Mouse (Mus musculus) ES-Bruce4 (cell line): ENCODE data around the gene Espl1. TPM values are rescaled to one million over a fixed set of nuclear protein-coding genes. Genes with fewer than 3 reads are reported as not detected.

Source experiments
- H3K27ac ChIP-seq: 2 replicates; pipeline ENCODE4 v1.5.1; 2012; ENCODE audit warnings: low read length, inconsistent platforms; ENCODE audit not compliant: insufficient read depth
- H3K27me3 ChIP-seq: 2 replicates; pipeline ENCODE4 v1.6.1; 2012; ENCODE audit warnings: mild to moderate bottlenecking, low read length, inconsistent platforms; ENCODE audit not compliant: control insufficient read depth, poor library complexity, insufficient read depth, severe bottlenecking
- H3K36me3 ChIP-seq: 2 replicates; pipeline ENCODE4 v1.6.1; 2012; ENCODE audit warnings: inconsistent platforms, mild to moderate bottlenecking, low read length, moderate library complexity; ENCODE audit not compliant: control insufficient read depth, poor library complexity, insufficient read depth, severe bottlenecking
- H3K4me1 ChIP-seq: one replicate; pipeline ENCODE4 v1.8.1; 2011; ENCODE audit warnings: low read length; ENCODE audit not compliant: control insufficient read depth, insufficient read depth
- H3K4me3 ChIP-seq: 2 replicates; pipeline ENCODE4 v1.5.1; 2011; ENCODE audit warnings: low read depth, mild to moderate bottlenecking, low read length
- H3K9ac ChIP-seq: 2 replicates; pipeline ENCODE4 v1.6.1; 2012; ENCODE audit warnings: low read depth, mild to moderate bottlenecking, inconsistent platforms; ENCODE audit not compliant: poor library complexity, severe bottlenecking
- H3K9me3 ChIP-seq: replicated peaks from 2 replicates; pipeline ENCODE4 v1.6.1; 2012; ENCODE audit warnings: mild to moderate bottlenecking, low read length, inconsistent platforms; ENCODE audit not compliant: control insufficient read depth, poor library complexity, insufficient read depth, severe bottlenecking
- CTCF ChIP-seq: IDR thresholded peaks from one replicate; pipeline ENCODE4 v1.8.1; 2011; ENCODE audit warnings: low read depth, low read length
- EP300 ChIP-seq: IDR thresholded peaks from 2 replicates; pipeline ENCODE4 v1.6.1; 2011; ENCODE audit warnings: low read depth, low read length; ENCODE audit not compliant: insufficient read depth
- POLR2A ChIP-seq: IDR thresholded peaks from one replicate; pipeline ENCODE4 v1.8.1; 2011; ENCODE audit warnings: low read length; ENCODE audit not compliant: insufficient read depth
- polyA plus RNA-seq: library from polyadenylated mRNA; stranded (reverse); fragments of >200 nt; gene quantifications from 2 replicates; pipeline ENCODE4 v1.2.4, GENCODE M21; 2011; ENCODE audit warnings: low read depth; ENCODE audit not compliant: missing spikeins, insufficient read depth, insufficient read length

Espl1 gene
- polyA plus RNA-seq, 1 experiment = 71.7 TPM

- no peaks in the 10 kb centered on the region for H3K4me1 ChIP-seq
- H3K9ac ChIP-seq = no peak overlapping the region
- no peak overlapping the region for H3K4me3 ChIP-seq
- no peaks in the 10 kb centered on the region for H3K27me3 ChIP-seq
- no peaks in the 10 kb centered on the region for H3K36me3 ChIP-seq
- TF ChIP-seq POLR2A (no peak), CTCF (no peak)
- H3K27ac ChIP-seq = no peak overlapping the region
- H3K9me3 ChIP-seq = no peaks in the 10 kb centered on the region
These were observed 30.5 kb upstream of the Espl1 start for GRCm38 (mm10) chr15:102265548-102265947.

DNA sequence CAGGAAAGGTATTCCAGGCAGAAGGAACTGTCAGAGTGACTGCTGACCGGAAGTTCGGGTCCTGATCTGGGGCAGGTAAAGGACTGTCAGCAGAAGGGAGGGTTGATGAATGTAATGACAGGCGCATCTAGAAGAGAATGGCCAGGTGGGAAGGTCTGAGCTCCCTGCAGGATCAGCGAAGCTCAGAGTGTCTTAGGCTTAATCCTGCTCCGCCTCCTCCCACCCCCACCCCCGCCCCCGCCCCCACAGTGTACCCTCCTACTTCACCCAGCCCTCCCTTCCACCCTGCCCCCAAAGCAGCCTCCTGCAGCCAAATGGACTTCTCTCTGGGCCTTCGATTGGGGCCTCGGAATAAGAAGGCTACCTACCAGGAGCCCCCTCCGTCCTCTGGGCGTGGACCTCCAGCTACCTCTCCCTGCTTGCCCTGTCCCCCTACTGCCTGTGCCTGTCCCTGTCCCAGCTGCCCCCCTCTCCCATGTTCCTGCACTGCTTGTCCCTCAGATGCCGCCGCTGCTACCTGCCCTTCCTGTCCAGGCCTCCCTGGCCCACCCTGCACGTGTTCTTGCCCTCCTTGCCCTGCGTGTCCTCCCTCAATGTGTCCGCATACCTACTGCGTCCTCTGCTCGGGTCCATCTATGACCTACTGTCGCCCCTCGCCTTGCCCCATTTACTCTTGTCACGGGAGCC is 25.6 kb upstream of the Espl1 start, which contains the start of gene Gm9918:
Gene Gm9918 (plus strand): TSS at position 290 of the 687 bp plus-strand sequence.
- Histone ChIP-seq H3K27ac (peak within 1 kb of the TSS; percentile 38; the same call in 1 of the 2 replicates), H3K4me1 (no peaks in the 10 kb centered on the region), H3K4me3 (peak within 1 kb of the TSS; percentile 59), H3K9ac (peak within 1 kb of the TSS; percentile 5; the same call in 1 of the 2 replicates), H3K9me3 (no peaks in the 10 kb centered on the region), H3K36me3 (no peaks in the 10 kb centered on the region), H3K27me3 (no peaks in the 10 kb centered on the region)
- no peak for TF ChIP-seq POLR2A
- no peak for TF ChIP-seq CTCF
- no peak for TF ChIP-seq EP300

DNA sequence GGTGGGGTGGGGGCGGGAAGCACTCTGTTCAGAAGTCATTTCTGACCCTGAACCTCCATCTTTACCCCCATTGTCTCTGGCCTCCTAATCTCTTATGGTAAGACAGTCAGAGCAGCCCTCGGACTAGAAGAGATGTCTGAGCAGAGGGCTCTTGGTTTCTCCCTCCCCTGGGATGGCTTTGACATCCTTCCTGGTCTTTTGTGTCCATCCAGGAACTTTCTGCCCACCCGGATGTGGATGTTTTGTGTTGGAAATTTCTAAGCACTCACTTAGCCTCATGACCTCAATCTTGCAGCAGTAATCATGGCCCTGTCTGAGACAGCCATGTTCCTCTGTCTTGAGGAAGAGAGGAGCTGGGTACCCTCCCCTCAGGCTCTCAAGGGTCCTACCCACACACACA is 24.6 kb upstream of the Espl1 start:
- H3K4me3 ChIP-seq = no peak overlapping the region
- no peaks in the 10 kb centered on the region for H3K27me3 ChIP-seq
- no peaks in the 10 kb centered on the region for H3K4me1 ChIP-seq
- H3K27ac ChIP-seq = peak overlapping the region; percentile 38; the same call in 1 of the 2 replicates
- no peak for TF ChIP-seq POLR2A
- TF ChIP-seq CTCF = no peak
- TF ChIP-seq EP300 = no peak
- no peaks in the 10 kb centered on the region for H3K36me3 ChIP-seq
- no peaks in the 10 kb centered on the region for H3K9me3 ChIP-seq
- H3K9ac ChIP-seq = peak overlapping the region; percentile 5; the same call in 1 of the 2 replicates

DNA sequence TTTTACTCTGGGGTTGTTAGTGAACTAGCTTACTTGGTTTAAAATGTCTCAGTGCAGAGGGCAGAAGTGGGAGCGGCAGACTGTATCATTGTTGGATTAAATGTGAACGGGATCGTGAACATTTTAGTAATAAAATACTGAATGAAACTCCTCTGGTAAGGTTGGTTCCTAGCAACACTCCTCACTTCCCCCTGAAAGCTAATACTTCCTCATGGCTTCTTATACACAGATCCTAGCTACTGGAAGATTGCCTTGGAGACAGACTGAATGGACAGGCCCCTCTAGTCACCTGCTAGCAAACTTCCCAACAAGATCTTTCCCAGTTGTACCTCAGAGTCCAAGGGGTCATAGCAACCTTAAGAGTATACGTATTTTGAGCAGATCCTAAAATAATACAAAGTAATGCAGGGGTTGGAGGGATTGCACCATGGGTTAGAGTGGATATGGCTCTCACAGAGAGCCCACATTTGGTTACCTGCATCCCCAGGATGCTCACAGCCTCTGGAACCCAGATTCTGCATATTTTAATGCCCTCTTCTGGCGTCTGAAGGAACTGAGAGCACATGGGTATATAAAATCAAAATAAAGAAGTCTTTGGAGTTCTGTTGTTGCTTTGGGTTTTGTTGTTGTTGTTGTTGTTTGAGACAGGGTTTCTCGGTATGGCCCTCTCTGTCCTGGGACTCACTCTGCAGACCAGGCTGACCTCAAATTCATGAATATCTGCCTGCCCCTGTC is 21.9 kb upstream of the Espl1 start:
- no peak for TF ChIP-seq POLR2A
- TF ChIP-seq CTCF = peak; percentile 7
- no peaks in the 10 kb centered on the region for H3K27me3 ChIP-seq

GRCm38 (mm10) chr15:102278726-102279091 is 17.4 kb upstream of the Espl1 start:
- H3K4me3 ChIP-seq = peak overlapping the region; percentile 98

More for the DNA sequence above, 21.9 kb upstream of the Espl1 start:
- H3K9ac ChIP-seq = no peak overlapping the region
- no peaks in the 10 kb centered on the region for H3K4me1 ChIP-seq
- H3K27ac ChIP-seq = no peak overlapping the region
- no peak overlapping the region for H3K4me3 ChIP-seq
- H3K36me3 ChIP-seq = no peaks in the 10 kb centered on the region
- no peaks in the 10 kb centered on the region for H3K9me3 ChIP-seq

DNA sequence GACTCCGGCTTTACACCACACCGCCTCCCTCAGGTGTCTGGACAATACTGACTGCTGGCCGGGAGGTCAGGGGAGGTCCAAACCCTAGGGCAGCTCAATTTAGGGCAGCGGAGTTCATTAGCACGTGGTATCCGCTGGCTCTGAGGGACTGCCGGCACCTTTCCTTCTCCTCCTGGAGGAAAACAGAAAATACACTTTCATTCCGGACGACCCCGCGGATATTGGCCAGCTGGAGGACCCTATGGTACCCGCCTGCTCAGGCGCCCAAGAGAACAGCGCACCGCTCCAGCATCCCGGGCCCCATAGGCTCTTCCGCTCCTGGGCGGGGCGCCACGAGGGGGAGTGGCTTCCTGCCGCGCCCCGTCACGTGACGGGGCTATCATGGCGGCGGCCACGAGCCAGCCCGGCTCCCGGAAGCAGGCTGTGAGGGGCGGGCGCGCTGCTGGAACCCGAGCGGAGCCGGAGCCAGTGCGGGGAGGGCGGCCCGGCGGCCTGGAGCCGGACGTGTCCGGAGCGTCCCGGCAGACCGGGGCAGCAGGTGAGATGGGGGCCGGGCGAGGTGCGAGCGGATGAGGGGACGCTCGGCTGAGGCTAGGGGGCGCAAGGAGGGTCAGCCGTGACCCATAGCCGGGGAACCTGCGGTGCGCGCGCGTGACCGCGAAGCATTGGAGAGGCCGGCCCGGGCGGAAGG is 16.8 kb upstream of the Espl1 start, which contains the start of gene Mfsd5:
Gene Mfsd5 (plus strand): TSS at position 363 of the 691 bp plus-strand sequence.
- Histone ChIP-seq H3K36me3 (peaks cover 18% of the 10 kb centered on the region), H3K4me1 (no peaks in the 10 kb centered on the region), H3K9ac (peak within 1 kb of the TSS; percentile 81), H3K27me3 (no peaks in the 10 kb centered on the region), H3K4me3 (peak within 1 kb of the TSS; percentile 98), H3K9me3 (no peaks in the 10 kb centered on the region), H3K27ac (peak within 1 kb of the TSS; percentile 71)
- TF ChIP-seq CTCF (peak; percentile 22), EP300 (0 out of 2 replicates have a peak, but pooled peaks have one; percentile 44), POLR2A (peak; percentile 56)

More at GRCm38 (mm10) chr15:102278726-102279091, 17.4 kb upstream of the Espl1 start:
- peak overlapping the region; percentile 81 for H3K9ac ChIP-seq
- H3K27me3 ChIP-seq = no peaks in the 10 kb centered on the region
- TF ChIP-seq CTCF (no peak), EP300 (no peak), POLR2A (no peak)
- H3K36me3 ChIP-seq = peaks cover 18% of the 10 kb centered on the region
- no peaks in the 10 kb centered on the region for H3K4me1 ChIP-seq
- no peaks in the 10 kb centered on the region for H3K9me3 ChIP-seq
- H3K27ac ChIP-seq = peak overlapping the region; percentile 71
